Mouse (Mus musculus): Measurements from ENCODE around the gene Aldh3a1. TPM values are rescaled to one million over a fixed set of nuclear protein-coding genes. Genes with fewer than 3 reads are reported as not detected.

The Aldh3a1 gene
- total and polyA plus RNA-seq, 3 experiments = 0.08 TPM; not detected in 2

DNA sequence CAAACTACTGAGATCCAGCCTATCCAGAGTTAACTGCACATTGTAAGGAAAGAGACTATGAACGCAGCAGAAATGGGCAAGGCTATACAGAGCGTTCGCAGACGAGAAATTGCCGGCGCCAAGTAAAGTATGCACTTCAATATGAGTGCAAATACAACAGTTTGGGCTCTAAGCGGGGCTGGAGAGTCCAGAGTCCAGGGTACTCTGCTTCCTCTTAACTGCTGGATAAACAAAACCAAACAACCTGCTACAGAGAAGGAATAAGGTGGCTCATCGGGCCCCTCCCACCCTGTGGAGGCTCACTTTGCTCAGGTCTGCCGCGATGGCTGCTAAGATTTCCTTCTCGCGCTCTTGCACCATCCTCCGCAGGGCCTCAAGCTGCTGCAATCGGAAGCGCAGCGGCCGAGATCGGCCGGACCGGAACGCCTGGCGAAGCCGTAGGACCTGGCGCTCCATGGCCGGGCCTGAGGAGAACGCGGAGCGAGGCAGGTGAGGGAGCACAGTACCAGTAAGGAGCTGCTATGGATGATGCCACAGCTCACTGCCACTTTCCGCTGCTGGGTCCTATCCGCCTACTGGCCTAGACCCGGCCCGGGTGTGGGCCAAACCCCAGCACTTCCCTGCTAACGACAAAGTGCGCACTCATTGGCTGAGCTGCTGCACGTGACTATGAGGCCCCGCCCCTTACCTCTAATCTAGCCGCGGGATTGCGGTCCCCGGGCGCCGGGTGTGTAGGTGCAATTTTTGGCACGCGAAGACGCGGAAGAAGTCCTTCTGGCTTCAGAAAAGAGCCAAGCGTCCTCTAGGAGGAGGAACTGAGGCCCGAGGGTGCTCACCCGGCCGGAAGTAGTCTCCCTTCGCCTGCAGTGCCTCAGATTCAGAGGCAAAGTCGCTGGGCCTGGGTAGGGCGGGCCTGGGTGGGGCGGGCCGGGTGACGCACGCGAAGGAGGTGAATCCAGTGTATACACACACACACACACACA lies 59.5 kb downstream of the Aldh3a1 start, which contains the start of gene Aldh3a2:
TSS of gene Aldh3a2 (minus strand) at position 914 of the 983 bp plus-strand sequence.
- H3K27ac ChIP-seq (ENCODE audit: control insufficient read depth, low read depth, low read length) = peak within 1 kb of the TSS; percentile 87
- H3K9me3 ChIP-seq (replicated peaks; ENCODE audit: insufficient read depth, low read length) = no peaks in the 10 kb centered on the region
- H3K27me3 ChIP-seq (ENCODE audit: control insufficient read depth in 1 of 2, insufficient read depth in 2 of 2, low read length in 2 of 2) = no peaks in the 10 kb centered on the region
- no peaks in the 10 kb centered on the region; the same call in 1 of the 2 replicates for H3K79me2 ChIP-seq (ENCODE audit: control insufficient read depth, insufficient read depth, low read length, poor library complexity)
- DNase-seq (ENCODE audit: low read depth, low spot score) = peak; percentile 100
- peak within 1 kb of the TSS; percentile 79 to 81 for H3K4me3 ChIP-seq (ENCODE audit: control insufficient read depth in 1 of 2, insufficient read depth in 1 of 2, low read depth in 2 of 2, low read length in 2 of 2)
- peaks cover 2 to 10% of the 10 kb centered on the region in 2 experiments; a peak in 3 of 4 replicates for H3K36me3 ChIP-seq (ENCODE audit: control insufficient read depth in 1 of 2, insufficient read depth in 2 of 2, low read length in 2 of 2)
- H3K9ac ChIP-seq (ENCODE audit: control insufficient read depth, low read depth, low read length, poor library complexity, severe bottlenecking) = peak within 1 kb of the TSS; percentile 79
- H3K4me1 ChIP-seq (ENCODE audit: control insufficient read depth in 1 of 2, insufficient read depth in 2 of 2, low read length in 2 of 2) = peaks cover 4 to 6% of the 10 kb centered on the region in 2 experiments
- TF ChIP-seq MAZ (IDR thresholded peaks at IDR 0.05; ENCODE audit: low read depth, low read length) (peak; percentile 61; the same call in 1 of the 2 replicates), ETS1 (IDR thresholded peaks at IDR 0.05; ENCODE audit: low read depth, low read length) (peak; percentile 74), ZMIZ1 (IDR thresholded peaks at IDR 0.05; ENCODE audit: low read depth, low read length) (peak; percentile 98), JUND (IDR thresholded peaks at IDR 0.05; ENCODE audit: low read depth, low read length) (no peak), CTCF (IDR thresholded peaks at IDR 0.05 in 2 of 3, conservative IDR thresholded peaks at IDR 0.05 in 1 of 3; ENCODE audit: control insufficient read depth in 1 of 3, insufficient read depth in 1 of 3, low read depth in 2 of 3, low read length in 3 of 3, poor library complexity in 1 of 3, severe bottlenecking in 1 of 3) (peak in 2 of 3 experiments; percentile 3 to 10; a peak in 1 of 6 replicates), MYB (IDR thresholded peaks at IDR 0.05; ENCODE audit: low read depth, low read length) (0 out of 2 replicates have a peak, but pooled peaks have one; percentile 10), GABPA (IDR thresholded peaks at IDR 0.05; ENCODE audit: low read depth, low read length) (no peak), MYC (IDR thresholded peaks at IDR 0.05; ENCODE audit: low read depth, low read length) (0 out of 2 replicates have a peak, but pooled peaks have one; percentile 48), MAFK (IDR thresholded peaks at IDR 0.05; ENCODE audit: borderline replicate concordance, low read depth, low read length) (no peak), POLR2AphosphoS2 (IDR thresholded peaks at IDR 0.05; ENCODE audit: low read length) (peak; percentile 95), USF1 (IDR thresholded peaks at IDR 0.05; ENCODE audit: low read depth, low read length) (peak; percentile 100), ZNF384 (IDR thresholded peaks at IDR 0.05; ENCODE audit: low read depth, low read length) (no peak), CHD2 (IDR thresholded peaks at IDR 0.05; ENCODE audit: low read length) (no peak), MXI1 (IDR thresholded peaks at IDR 0.05; ENCODE audit: low read depth, low read length) (peak; percentile 59; the same call in 1 of the 2 replicates), HCFC1 (IDR thresholded peaks at IDR 0.05; ENCODE audit: low read depth, low read length) (peak; percentile 79), RCOR1 (IDR thresholded peaks at IDR 0.05; ENCODE audit: low read depth, low read length) (peak; percentile 47; the same call in 1 of the 2 replicates), BHLHE40 (IDR thresholded peaks at IDR 0.05; ENCODE audit: borderline replicate concordance, low read depth, low read length) (peak; percentile 85), NRF1 (IDR thresholded peaks at IDR 0.05; ENCODE audit: insufficient read depth, low read depth, low read length, poor library complexity, severe bottlenecking) (0 out of 2 replicates have a peak, but pooled peaks have one; percentile 34), SMC3 (IDR thresholded peaks at IDR 0.05; ENCODE audit: low read depth, low read length) (no peak), MAX (IDR thresholded peaks at IDR 0.05; ENCODE audit: low read length) (peak; percentile 100), E2F4 (IDR thresholded peaks at IDR 0.05; ENCODE audit: borderline replicate concordance, low read depth, low read length) (peak; percentile 10; the same call in 1 of the 2 replicates), POLR2A (IDR thresholded peaks at IDR 0.05; ENCODE audit: control insufficient read depth in 1 of 2, insufficient read depth in 1 of 2, low read depth in 1 of 2, low read length in 2 of 2, poor library complexity in 1 of 2) (peak; percentile 98 to 99), TBP (IDR thresholded peaks at IDR 0.05; ENCODE audit: low read depth, low read length) (peak; percentile 91), POLR2AphosphoS5 (IDR thresholded peaks at IDR 0.05; ENCODE audit: borderline replicate concordance, low read depth, low read length) (peak; percentile 73; the same call in 1 of the 2 replicates), EP300 (IDR thresholded peaks at IDR 0.05; ENCODE audit: low read depth in 1 of 2, low read length in 2 of 2) (peak in 1 of 2 experiments; percentile 53; a peak in 2 of 4 replicates), ZC3H11A (IDR thresholded peaks at IDR 0.05; ENCODE audit: low read depth, low read length) (0 out of 2 replicates have a peak, but pooled peaks have one; percentile 17), ZKSCAN1 (IDR thresholded peaks at IDR 0.05; ENCODE audit: low read depth, low read length) (no peak), CHD1 (IDR thresholded peaks at IDR 0.05; ENCODE audit: low read depth, low read length) (no peak; the same call in 1 of the 2 replicates), RAD21 (IDR thresholded peaks at IDR 0.05; ENCODE audit: low read depth, low read length) (no peak), MEF2A (IDR thresholded peaks at IDR 0.05; ENCODE audit: extremely low read depth, insufficient replicate concordance, low read depth, low read length, poor library complexity, severe bottlenecking) (no peak), ELF1 (IDR thresholded peaks at IDR 0.05; ENCODE audit: low read depth, low read length) (peak; percentile 94; the same call in 1 of the 2 replicates), KAT2A (conservative IDR thresholded peaks at IDR 0.05; ENCODE audit: low read depth, low read length) (no peak; the same call in 1 of the 2 replicates), GATA1 (IDR thresholded peaks at IDR 0.05; ENCODE audit: low read depth, low read length) (peak; percentile 74), TAL1 (IDR thresholded peaks at IDR 0.05; ENCODE audit: low read length) (no peak)
